Mouse (Mus musculus) layer of hippocampus, postnatal 14 days (tissue): ENCODE data around the gene Thy1. TPM values are rescaled to one million over a fixed set of nuclear protein-coding genes. Genes with fewer than 3 reads are reported as not detected.
A peak's percentile ranks its signal among the peaks of the same experiment; 100 is the strongest.

ENCODE experiments used
- DNase-seq, 2 experiments: peaks; one replicate each; pipeline ENCODE4 v3.0.0; 2021 to 2022; ENCODE audit warnings: low spot score in 2 of 2, mixed read lengths in 1 of 2
- long read RNA-seq, 2 experiments: library from polyadenylated mRNA; stranded (forward); transcript quantifications; one replicate each; pipeline ENCODE4 v2.0.0; 2021
- total RNA-seq, 2 experiments: library from RNA; stranded (reverse); gene quantifications; 2 replicates each; pipeline ENCODE4 v1.2.3; 2021

Gene Thy1
- total RNA-seq = 100 to 1,000 TPM; 779 TPM
- long read RNA-seq, experiment 1, transcript Thy1-201 (4 exons, 1,735 nt) = major isoform, 29 of 72 reads
- long read RNA-seq, experiment 1, partial matches to known transcripts = 37 of 72 reads
- long read RNA-seq, experiment 1, other reads (novel, unspliced or antisense) = 5 of 72 reads
- long read RNA-seq, experiment 2, transcript Thy1-201 (4 exons, 1,735 nt) = major isoform, 39 of 116 reads
- long read RNA-seq, experiment 2, partial matches to known transcripts = 5 of 116 reads
- long read RNA-seq, experiment 2, other reads (novel, unspliced or antisense) = 72 of 116 reads

- DNase-seq = peak; percentile 68 to 76
These were observed at the start of gene Thy1 for GRCm38 (mm10) chr9:44042836-44043707. Thy1 (plus strand) TSS chr9:44043384.

DNA sequence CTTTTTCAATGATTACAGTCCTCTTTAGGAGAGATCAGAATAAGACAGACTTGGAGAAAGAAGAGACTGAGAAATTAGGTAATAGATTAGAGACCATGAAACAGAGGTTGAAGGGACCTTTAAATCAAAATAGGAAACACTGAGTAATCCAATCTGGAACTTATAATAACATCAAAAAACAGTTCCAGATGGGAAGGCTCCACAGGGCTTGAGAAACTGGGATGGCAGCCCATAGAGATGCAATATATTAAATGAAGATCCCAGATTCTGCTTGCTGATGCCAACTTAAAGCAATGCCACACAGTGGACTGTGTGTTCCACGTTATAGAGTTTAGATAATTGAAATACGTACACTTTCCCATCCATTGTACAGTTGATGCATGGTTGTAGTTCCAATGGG, 45.5 kb upstream of the Thy1 start:
- no peak for DNase-seq

DNA sequence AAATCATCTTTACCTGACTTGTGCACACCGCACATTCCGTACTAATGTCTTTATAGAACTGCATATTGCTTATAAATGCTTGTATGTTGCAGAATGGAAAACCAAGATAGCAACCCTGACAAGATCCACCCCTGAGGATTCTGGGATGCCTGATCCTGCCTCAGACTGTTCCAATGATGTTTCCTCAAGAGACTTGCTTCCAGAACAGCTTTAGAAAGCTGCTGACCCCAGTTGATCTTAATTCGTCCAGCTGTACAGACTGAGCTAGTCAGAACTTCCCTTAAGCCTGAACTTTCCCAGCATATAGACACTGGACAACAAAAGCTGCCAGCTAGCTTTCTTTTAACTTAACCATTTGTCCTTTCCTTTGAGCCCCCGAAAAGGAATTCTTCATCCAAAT, 44.3 kb upstream of the Thy1 start:
- no peak for DNase-seq

- DNase-seq = peak in 1 of 2 experiments; percentile 59
These were observed 38.8 kb upstream of the Thy1 start for GRCm38 (mm10) chr9:44004362-44004761.

DNA sequence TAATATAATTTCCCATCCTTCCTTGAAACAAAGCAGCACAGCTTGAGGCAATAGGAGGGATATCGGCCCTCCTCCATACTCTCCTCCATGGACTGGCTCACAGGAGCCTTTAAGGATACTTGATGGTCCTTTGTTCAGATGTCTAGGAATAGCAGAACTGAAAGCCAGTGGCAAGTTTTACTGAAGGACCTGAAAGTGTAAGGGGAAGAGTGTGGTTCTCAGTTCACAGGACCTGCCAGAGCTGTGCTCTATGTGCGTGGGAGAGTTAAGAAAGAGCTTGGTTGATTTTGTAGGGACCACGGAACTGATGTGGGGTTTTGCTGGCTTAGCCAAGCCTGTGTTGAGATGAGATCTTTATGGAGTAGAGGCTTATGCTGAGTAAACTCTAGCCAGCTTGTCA, 37.9 kb upstream of the Thy1 start:
- no peak for DNase-seq

- DNase-seq = no peak
These were observed 35.9 kb upstream of the Thy1 start for GRCm38 (mm10) chr9:44007323-44007722.

DNA sequence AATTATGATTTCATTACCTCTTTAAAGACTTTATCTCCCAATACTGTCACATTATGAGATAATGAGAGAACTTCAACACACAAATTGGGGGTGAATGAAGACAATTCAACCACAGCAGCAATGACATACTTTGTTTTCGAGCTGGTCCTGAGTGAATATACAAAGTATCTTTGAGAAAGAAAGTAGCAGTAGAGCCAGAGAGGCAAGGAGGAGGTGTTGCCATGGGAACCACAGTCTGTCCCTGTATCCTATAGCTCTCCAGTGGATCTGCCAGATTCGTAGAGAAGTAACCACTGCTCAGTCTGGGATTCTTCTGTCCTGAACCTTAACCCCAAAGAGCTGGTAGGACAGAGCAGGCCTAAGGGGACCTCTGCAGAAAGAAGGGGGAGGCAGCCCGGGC, 35.2 kb upstream of the Thy1 start:
- DNase-seq = no peak

- DNase-seq = no peak
These were observed 32.3 kb upstream of the Thy1 start for GRCm38 (mm10) chr9:44010900-44011299.

DNA sequence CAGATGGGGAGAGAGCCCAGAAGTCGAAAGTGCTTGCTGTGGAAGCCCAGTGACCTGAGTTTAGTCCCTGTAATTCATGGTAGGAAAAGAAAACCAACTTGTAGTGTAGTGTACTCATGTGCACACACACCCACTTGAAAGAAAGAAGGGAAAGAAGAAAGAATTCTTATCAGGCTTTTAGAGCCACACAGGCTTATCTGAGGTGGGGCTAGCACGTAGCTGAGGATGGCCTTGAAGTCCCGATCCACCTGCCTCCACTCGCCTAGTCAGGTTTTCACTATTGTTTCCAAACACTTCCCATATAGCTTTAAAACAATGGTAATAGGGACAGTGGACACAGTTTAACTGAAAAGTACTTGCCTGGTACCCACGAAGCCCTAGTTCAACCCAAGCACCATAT, 31.5 kb upstream of the Thy1 start:
- no peak for DNase-seq

DNA sequence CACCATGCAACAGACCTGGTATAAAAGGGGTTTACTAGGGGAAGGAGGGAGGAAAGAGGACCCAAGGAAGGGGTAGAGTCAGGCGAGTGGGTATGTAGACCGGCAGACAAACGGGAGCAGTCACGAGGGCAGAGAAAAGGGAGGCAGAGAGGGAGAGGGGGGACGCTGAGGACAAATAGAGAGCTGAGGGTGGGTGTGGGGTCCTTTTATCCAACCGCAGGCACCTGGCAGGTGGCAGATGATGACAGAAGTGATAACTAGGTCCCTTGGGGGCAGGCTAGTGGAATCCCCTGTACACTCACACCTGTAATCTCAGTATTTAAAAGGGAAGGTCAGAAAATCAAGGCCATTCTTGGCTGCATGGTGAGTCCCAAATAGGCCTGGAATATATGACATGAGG, 31.0 kb upstream of the Thy1 start:
- no peak for DNase-seq

GRCm38 (mm10) chr9:44012761-44013301, 30.4 kb upstream of the Thy1 start:
- DNase-seq = no peak

DNA sequence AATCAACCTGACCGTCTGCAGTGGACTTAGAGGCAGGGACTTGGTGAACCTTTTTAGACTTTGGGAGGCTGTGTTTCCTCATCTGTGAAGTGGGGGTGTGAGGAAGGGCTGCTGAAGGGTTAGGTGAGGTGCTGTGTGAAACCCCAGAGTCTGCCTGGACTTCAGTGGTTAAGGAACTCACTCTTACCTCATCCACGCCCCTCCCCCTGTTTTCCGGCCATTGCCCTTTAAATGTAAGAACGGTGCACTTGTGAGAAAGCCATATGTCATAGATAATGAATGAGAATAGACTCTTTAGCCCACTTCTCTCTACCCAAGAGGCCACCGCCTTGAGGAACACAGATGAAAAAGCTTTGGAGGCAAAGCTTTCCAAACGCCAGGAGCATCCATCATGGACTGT, 29.4 kb upstream of the Thy1 start:
- DNase-seq = no peak

GRCm38 (mm10) chr9:44016304-44016703, 26.9 kb upstream of the Thy1 start:
- DNase-seq = no peak

DNA sequence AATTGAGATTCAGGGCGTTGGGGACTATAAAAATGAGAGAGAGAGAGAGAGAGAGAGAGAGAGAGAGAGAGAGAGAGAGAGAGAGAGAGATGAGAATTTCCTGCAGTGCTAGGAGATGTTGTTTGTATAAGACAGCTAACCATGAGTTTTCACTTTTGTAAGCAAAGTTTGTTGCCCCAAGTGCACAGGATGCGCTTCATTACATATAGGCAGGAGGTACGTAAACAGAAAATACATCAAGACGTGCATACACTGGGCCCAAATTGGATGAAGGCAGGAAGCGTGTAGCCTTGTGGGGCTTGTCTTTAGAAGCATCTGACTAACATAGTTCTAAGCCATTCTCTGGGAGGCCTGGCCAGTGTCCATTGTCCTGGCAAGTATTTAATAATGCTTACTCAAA, 25.3 kb upstream of the Thy1 start:
- no peak for DNase-seq

DNA sequence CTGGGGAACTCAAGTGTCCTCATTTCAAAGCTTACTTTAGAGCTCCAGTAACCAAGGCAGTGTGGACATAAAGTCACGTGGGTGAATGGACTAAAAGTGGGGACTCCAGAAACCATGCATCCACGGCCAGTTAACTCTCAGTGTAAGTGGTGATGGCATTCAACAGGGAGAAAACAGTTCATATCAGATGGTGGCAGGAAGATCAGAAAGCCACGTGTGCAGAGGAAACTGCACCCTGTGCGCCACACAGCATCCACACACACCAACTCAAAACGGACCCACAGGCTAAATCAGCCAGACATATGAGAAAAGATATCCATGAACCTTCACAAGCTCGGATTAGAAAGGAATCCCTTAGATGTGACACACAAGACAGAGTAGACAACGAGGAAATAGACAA, 23.2 kb upstream of the Thy1 start:
- DNase-seq = no peak

DNA sequence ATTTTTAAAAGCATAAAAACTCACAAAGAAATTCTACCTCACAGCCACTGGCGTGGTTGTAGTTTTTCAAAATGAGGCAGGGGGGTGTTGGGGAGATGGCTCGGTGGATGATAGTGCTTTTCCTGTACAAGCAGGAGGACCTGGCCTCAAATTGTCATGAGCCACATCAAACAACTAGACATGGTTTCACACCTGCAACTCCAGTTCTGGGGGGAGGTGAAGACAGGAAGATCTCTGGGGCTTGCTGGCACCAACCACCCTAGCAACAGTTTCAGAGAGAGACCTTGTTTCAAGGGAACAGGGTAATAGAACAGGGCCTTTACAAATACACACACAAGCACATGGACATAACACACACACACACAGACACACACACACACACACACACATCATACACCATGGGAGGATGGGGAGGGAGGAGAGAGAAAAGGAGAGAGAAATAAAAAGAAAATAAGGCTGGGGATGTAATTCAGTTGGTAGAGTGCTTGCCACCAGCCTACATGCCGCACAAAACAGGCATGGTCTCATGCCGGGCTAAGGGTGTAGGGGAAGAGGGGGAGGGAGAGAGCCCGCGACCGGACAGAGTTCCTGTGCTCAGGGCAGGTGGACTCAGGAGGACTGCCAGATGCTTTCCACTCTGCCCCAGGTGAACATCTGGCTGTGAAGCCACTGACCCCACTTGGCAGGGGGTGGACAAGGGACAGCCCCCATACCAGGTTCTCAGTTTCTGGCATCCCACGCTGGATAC, 20.9 kb upstream of the Thy1 start:
- no peak for DNase-seq

DNA sequence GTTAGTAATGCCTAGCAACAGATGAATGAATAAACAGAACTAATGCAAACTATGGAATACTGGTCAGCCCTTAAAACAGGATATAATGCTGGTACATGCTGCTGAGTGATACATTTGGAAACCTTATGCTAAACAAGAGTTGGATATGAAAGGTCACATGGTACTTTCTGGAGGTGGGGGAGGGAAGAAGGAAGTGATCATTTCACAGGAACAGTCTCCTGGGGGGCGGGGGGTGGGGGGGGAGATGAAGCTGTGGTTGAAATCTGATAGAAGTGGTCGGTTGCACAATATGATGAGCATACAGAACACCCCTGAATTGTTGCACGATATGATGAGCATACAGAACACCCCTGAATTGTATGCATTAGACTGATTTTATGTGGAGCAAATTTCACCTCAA, 19.1 kb upstream of the Thy1 start:
- no peak for DNase-seq

DNA sequence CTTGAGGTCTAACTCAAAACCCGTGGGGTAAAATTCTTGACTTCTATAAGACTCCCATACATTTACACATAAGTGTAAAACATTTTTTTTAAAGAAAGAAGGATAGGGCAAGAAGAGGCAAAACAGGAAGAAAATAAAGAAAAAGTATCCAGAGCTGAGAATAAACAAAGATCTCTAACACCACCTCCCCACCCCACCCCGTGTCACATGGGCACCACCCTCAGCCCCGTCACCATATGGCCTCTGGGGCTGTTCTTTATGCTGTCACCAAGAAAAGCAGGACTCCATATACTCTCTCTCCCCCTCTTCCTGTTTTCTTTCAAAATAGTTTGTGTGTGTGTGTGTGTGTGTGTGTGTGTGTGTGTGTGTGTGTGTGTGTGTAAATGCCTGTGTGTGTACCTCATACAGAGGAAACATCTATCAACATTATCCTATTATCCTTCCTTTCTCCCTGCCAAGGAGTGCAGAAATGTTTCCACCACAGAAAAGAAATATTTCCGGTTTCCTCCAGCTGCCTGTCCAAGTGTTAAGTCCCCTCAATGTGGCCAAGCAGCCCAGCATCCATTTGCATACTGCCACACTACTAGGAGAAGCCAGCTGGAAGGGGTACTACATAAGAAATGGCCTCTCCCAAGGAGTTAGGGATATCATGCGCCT, 13.5 kb upstream of the Thy1 start:
- DNase-seq = no peak

GRCm38 (mm10) chr9:44030646-44031045, 12.5 kb upstream of the Thy1 start:
- DNase-seq = no peak

DNA sequence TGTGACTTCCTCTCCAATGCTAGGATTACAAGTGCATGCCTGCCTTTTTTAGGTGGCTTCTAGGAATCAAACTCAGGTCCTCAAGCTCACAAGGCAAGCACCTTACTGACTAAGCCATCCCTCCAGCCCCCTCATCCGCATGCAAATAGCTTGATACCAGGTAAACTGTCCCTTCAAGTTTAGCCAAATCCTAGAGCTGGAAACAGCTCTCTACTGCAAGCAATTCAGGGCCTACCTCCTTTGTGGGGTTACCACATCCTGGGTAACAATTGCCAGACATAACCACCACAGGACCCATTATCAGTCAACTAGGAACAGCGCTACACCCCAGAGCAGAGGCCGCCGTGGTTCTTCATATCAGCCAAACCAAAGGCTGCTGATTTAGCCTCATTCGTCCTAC, 12.1 kb upstream of the Thy1 start:
- no peak for DNase-seq

DNA sequence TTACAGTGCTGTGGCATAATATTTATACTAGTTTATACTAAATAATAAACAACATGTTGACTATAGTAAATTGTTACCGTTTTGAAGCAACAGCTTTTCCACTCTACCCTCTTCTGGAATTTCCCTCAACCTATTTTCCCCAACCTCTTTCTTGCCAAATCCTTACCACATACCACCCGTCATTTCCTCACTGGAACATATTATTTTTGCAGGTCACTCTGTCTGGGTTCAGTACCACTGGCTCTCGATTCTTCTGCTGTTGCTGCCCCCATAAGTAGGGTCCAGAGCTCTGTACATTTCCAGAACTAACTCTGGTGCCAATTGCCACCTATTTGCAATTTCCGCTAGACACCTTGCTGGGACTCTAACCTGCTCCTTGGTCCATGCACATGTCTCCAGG, 11.2 kb upstream of the Thy1 start:
- no peak for DNase-seq
